Mouse (Mus musculus) intestine, postnatal 0 days (tissue): ENCODE measurements around the gene Mgme1. TPM values are rescaled to one million over a fixed set of nuclear protein-coding genes. Genes with fewer than 3 reads are reported as not detected.

Experiments used
- ATAC-seq: fragments of 200-750 bp; cut with Nextera tagmentation; 2 replicates; pipeline ENCODE4 v1.8.0; 2017; ENCODE audit warnings: mild to moderate bottlenecking, moderate TSS enrichment, moderate library complexity
- H3K27ac ChIP-seq: fragments of 300-500 bp; sonication (generic); 2 replicates; pipeline ENCODE4 v1.5.1; 2014; ENCODE audit warnings: mild to moderate bottlenecking, low read depth, low read length, moderate library complexity
- H3K27me3 ChIP-seq: fragments of 300-500 bp; sonication (generic); replicated peaks from 2 replicates; pipeline ENCODE4 v1.6.1; 2014; ENCODE audit warnings: low read length, mixed read lengths; ENCODE audit not compliant: control insufficient read depth, insufficient read depth
- H3K36me3 ChIP-seq: fragments of 300-500 bp; sonication (generic); 2 replicates; pipeline ENCODE4 v1.6.1; 2014; ENCODE audit warnings: mild to moderate bottlenecking, moderate library complexity; ENCODE audit not compliant: control insufficient read depth, insufficient read depth
- H3K4me1 ChIP-seq: fragments of 300-500 bp; sonication (generic); replicated peaks from 2 replicates; pipeline ENCODE4 v1.6.1; 2014; ENCODE audit warnings: antibody characterized with exemption, low read length, mixed read lengths; ENCODE audit not compliant: control insufficient read depth, insufficient read depth
- H3K4me2 ChIP-seq: fragments of 300-500 bp; sonication (generic); replicated peaks from 2 replicates; pipeline ENCODE4 v1.6.1; 2014; ENCODE audit warnings: low read depth, mild to moderate bottlenecking, moderate library complexity
- H3K4me3 ChIP-seq: fragments of 300-500 bp; sonication (generic); 2 replicates; pipeline ENCODE4 v1.5.1; 2014; ENCODE audit warnings: low read depth, low read length
- H3K9ac ChIP-seq: fragments of 300-500 bp; sonication (generic); 2 replicates; pipeline ENCODE4 v1.6.1; 2014; ENCODE audit warnings: mild to moderate bottlenecking, low read depth, low read length
- H3K9me3 ChIP-seq: fragments of 300-500 bp; sonication (generic); 2 replicates; pipeline ENCODE4 v1.6.1; 2016; ENCODE audit warnings: mixed run types; ENCODE audit not compliant: control insufficient read depth
- CTCF ChIP-seq: sonication (generic); IDR thresholded peaks from 2 replicates; pipeline ENCODE4 v1.5.1; 2016; ENCODE audit warnings: low read depth, mild to moderate bottlenecking, control low read depth, antibody characterized with exemption, moderate library complexity
- WGBS: fragments of 180-500 bp; shearing (Covaris S2); extraction: QIAGEN DNeasy Blood & Tissue Kit; methylation state at CpG from one replicate; pipeline ENCODE4 v1.1.7; 2014; 5-methylcytosine and 5-hydroxymethylcytosine counted together
- polyA plus RNA-seq: library from polyadenylated mRNA; unstranded; fragments of >200 nt; fragmentation: Nextera tagmentation; extraction: Ambion mirVana; gene quantifications from 2 replicates; pipeline ENCODE4 v1.2.1, GENCODE M21; 2015

The Mgme1 gene
- polyA plus RNA-seq, result 8.8 and 9.6 TPM in 2 replicates

- H3K4me2 ChIP-seq, result peak within 1 kb of the TSS; percentile 80
- peak within 1 kb of the TSS; percentile 97 for H3K27ac ChIP-seq
- H3K36me3 ChIP-seq, result no peaks in the 10 kb centered on the region; the same call in 1 of the 2 replicates
- H3K4me3 ChIP-seq, result peak within 1 kb of the TSS; percentile 61
- under 1% methylated on average over 84 of the region's 93 CpGs for WGBS
- H3K9me3 ChIP-seq, result no peaks in the 10 kb centered on the region
- peak within 1 kb of the TSS; percentile 79 for H3K9ac ChIP-seq
- no peaks in the 10 kb centered on the region for H3K27me3 ChIP-seq
- TF ChIP-seq CTCF, result no peak
- peak; percentile 96 for ATAC-seq
- peaks cover 8% of the 10 kb centered on the region for H3K4me1 ChIP-seq
Measured at GRCm38 (mm10) chr2:144270507-144271420, at the start of gene Mgme1, which contains the start of gene Snx5. Mgme1 (plus strand) TSS chr2:144270663. Snx5 (minus strand) TSS chr2:144270906.

- Histone ChIP-seq H3K9me3 (0 out of 2 replicates have a peak, but pooled peaks cover 2% of the 10 kb centered on the region), H3K4me3 (no peak overlapping the region), H3K4me2 (no peak overlapping the region), H3K9ac (no peak overlapping the region), H3K36me3 (no peaks in the 10 kb centered on the region), H3K4me1 (no peaks in the 10 kb centered on the region), H3K27ac (no peak overlapping the region), H3K27me3 (no peaks in the 10 kb centered on the region)
- 56% methylated on average over 12 of the region's 12 CpGs for WGBS
- ATAC-seq, result no peak
- no peak for TF ChIP-seq CTCF
Measured at GRCm38 (mm10) chr2:144224351-144224750, 46.1 kb upstream of the Mgme1 start.

GRCm38 (mm10) chr2:144226906-144227586 is 43.4 kb upstream of the Mgme1 start:
- WGBS, result 87% methylated on average over 12 of the region's 12 CpGs
- Histone ChIP-seq H3K4me3 (no peak overlapping the region), H3K36me3 (no peaks in the 10 kb centered on the region), H3K27ac (no peak overlapping the region), H3K4me1 (no peaks in the 10 kb centered on the region), H3K27me3 (no peaks in the 10 kb centered on the region), H3K9me3 (0 out of 2 replicates have a peak, but pooled peaks cover 2% of the 10 kb centered on the region), H3K4me2 (no peak overlapping the region), H3K9ac (no peak overlapping the region)
- no peak for TF ChIP-seq CTCF
- ATAC-seq, result no peak

GRCm38 (mm10) chr2:144228521-144229346 is 41.7 kb upstream of the Mgme1 start:
- no peak for TF ChIP-seq CTCF
- Histone ChIP-seq H3K27me3 (no peaks in the 10 kb centered on the region), H3K9ac (no peak overlapping the region), H3K4me2 (no peak overlapping the region), H3K9me3 (0 out of 2 replicates have a peak, but pooled peaks cover 2% of the 10 kb centered on the region), H3K36me3 (no peaks in the 10 kb centered on the region), H3K4me3 (no peak overlapping the region), H3K27ac (no peak overlapping the region), H3K4me1 (no peaks in the 10 kb centered on the region)
- no peak for ATAC-seq
- WGBS, result 81% methylated on average over 12 of the region's 12 CpGs

GRCm38 (mm10) chr2:144229647-144230046 is 40.8 kb upstream of the Mgme1 start:
- Histone ChIP-seq H3K27me3 (no peaks in the 10 kb centered on the region), H3K36me3 (no peaks in the 10 kb centered on the region), H3K4me1 (no peaks in the 10 kb centered on the region), H3K27ac (no peak overlapping the region), H3K4me3 (no peak overlapping the region), H3K9me3 (0 out of 2 replicates have a peak, but pooled peaks cover 2% of the 10 kb centered on the region), H3K4me2 (no peak overlapping the region), H3K9ac (no peak overlapping the region)
- TF ChIP-seq CTCF, result no peak
- no peak for ATAC-seq
- 85% methylated on average over 14 of the region's 14 CpGs for WGBS
